In the genomic region with DNA sequence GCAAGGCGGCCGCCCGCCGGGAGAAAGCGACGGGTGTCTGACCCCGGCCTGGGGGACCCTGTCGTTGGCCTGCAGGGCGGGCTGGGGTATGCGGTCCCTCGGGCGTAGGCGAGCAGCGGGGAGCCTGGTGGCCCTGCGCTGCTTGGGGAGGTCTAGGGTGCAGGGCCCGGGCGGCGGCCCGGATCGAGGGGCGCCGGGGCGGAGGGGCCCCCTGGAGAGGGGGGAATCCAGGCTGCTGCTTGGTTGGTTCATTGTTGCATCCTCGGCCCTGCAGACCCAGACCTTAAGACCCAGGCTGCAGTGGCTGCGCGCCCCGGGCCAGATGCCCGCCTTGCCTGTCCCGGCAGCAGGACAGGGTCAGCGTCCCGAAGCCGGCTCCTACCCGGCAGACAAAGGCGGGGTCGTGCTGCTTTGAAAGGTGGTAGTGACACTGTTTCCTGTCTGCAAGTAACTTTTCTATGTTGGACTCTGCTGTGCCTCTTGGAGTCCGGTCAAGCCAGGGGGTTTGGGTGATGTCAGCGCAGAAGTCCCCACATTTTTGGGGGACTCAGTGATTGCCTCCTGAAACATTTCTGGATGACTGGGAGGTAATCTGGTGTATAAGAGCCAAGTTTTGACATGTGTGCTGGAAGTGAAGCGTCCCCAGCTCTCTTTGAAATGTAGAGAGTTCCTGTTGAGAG, we compare ENCODE assay signal across 8 mouse cellular contexts.
DNase-seq lines count a peak whose midpoint lies in the region; ATAC-seq lines count a peak whose summit lies in the region.

No protein-coding gene starts in this region.

- peak overlapping the region; percentile 80 for H3K27ac ChIP-seq in forebrain, embryonic 13.5 days
- peak overlapping the region; percentile 71 for H3K27ac ChIP-seq in hindbrain, embryonic 16.5 days (ENCODE audit: low read depth, low read length)
- H3K27ac ChIP-seq in liver, embryonic 15.5 days (replicated peaks) = peak overlapping the region; percentile 29
- peak overlapping the region; percentile 77 for H3K27ac ChIP-seq in neural tube, embryonic 14.5 days (ENCODE audit: low read depth, low read length)

- no peaks in the 10 kb centered on the region for H3K27me3 ChIP-seq in forebrain, embryonic 13.5 days
- 0 out of 2 replicates have a peak, but pooled peaks cover 2% of the 10 kb centered on the region for H3K27me3 ChIP-seq in hindbrain, embryonic 16.5 days (replicated peaks; ENCODE audit: control insufficient read depth, insufficient read depth, low read length)
- peaks cover 7% of the 10 kb centered on the region for H3K27me3 ChIP-seq in liver, embryonic 15.5 days
- peaks cover 3% of the 10 kb centered on the region; the same call in 1 of the 2 replicates for H3K27me3 ChIP-seq in neural tube, embryonic 14.5 days (ENCODE audit: control insufficient read depth, insufficient read depth, low read length)

- H3K9me3 ChIP-seq in forebrain, embryonic 13.5 days (replicated peaks) = no peaks in the 10 kb centered on the region
- no peaks in the 10 kb centered on the region for H3K9me3 ChIP-seq in hindbrain, embryonic 16.5 days (ENCODE audit: control insufficient read depth, low read length)
- H3K9me3 ChIP-seq in liver, embryonic 15.5 days (replicated peaks) = no peaks in the 10 kb centered on the region
- H3K9me3 ChIP-seq in neural tube, embryonic 14.5 days (ENCODE audit: control insufficient read depth, low read length) = no peaks in the 10 kb centered on the region

- H3K4me2 ChIP-seq in forebrain, embryonic 13.5 days = peak overlapping the region; percentile 69
- peak overlapping the region; percentile 76 for H3K4me2 ChIP-seq in hindbrain, embryonic 16.5 days (ENCODE audit: low read length)
- H3K4me2 ChIP-seq in liver, embryonic 15.5 days = peak overlapping the region; percentile 98
- peak overlapping the region; percentile 72 for H3K4me2 ChIP-seq in neural tube, embryonic 14.5 days (ENCODE audit: low read depth, low read length)

- ATAC-seq in forebrain, embryonic 13.5 days = no peak
- ATAC-seq in hindbrain, embryonic 16.5 days = no peak; the same call in 1 of the 2 replicates
- ATAC-seq in liver, embryonic 15.5 days (ENCODE audit: insufficient read depth) = peak; percentile 51
- peak; percentile 77 for ATAC-seq in neural tube, embryonic 14.5 days (ENCODE audit: low read depth)

- H3K4me1 ChIP-seq in forebrain, embryonic 13.5 days = peaks cover 34% of the 10 kb centered on the region
- peaks cover 26% of the 10 kb centered on the region for H3K4me1 ChIP-seq in hindbrain, embryonic 16.5 days (ENCODE audit: control insufficient read depth, insufficient read depth, low read depth, low read length)
- peaks cover 48% of the 10 kb centered on the region for H3K4me1 ChIP-seq in liver, embryonic 15.5 days (replicated peaks)
- peaks cover 17% of the 10 kb centered on the region; the same call in 1 of the 2 replicates for H3K4me1 ChIP-seq in neural tube, embryonic 14.5 days (ENCODE audit: control insufficient read depth, insufficient read depth, low read length)

- peak; percentile 66 for DNase-seq in cerebellum, adult 11-12 months
- no peak for DNase-seq in cerebellum, adult 9-10 months
- peak; percentile 48 for DNase-seq in adrenal gland, postnatal 14 days
- peak; percentile 71 to 74 for DNase-seq in thymus, postnatal 36 days

- peak overlapping the region; percentile 98 for H3K9ac ChIP-seq in forebrain, embryonic 13.5 days
- peak overlapping the region; percentile 94 for H3K9ac ChIP-seq in hindbrain, embryonic 16.5 days (ENCODE audit: low read depth, low read length)
- peak overlapping the region; percentile 72 for H3K9ac ChIP-seq in liver, embryonic 15.5 days
- peak overlapping the region; percentile 94 for H3K9ac ChIP-seq in neural tube, embryonic 14.5 days (replicated peaks; ENCODE audit: low read depth, low read length)

- WGBS in forebrain, embryonic 13.5 days = under 1% methylated on average over 35 of the region's 38 CpGs
- WGBS in hindbrain, embryonic 16.5 days = 2% methylated on average over 32 of the region's 38 CpGs
- WGBS in liver, embryonic 15.5 days (ENCODE audit: insufficient replicate concordance) = under 1% methylated on average over 38 of the region's 38 CpGs
- 1% methylated on average over 36 of the region's 38 CpGs for WGBS in neural tube, embryonic 14.5 days

- H3K4me3 ChIP-seq in forebrain, embryonic 13.5 days = peak overlapping the region; percentile 98
- peak overlapping the region; percentile 83 for H3K4me3 ChIP-seq in hindbrain, embryonic 16.5 days (ENCODE audit: low read length)
- peak overlapping the region; percentile 70 for H3K4me3 ChIP-seq in liver, embryonic 15.5 days (replicated peaks)
- peak overlapping the region; percentile 96 for H3K4me3 ChIP-seq in neural tube, embryonic 14.5 days (ENCODE audit: low read depth, low read length)

- H3K36me3 ChIP-seq in forebrain, embryonic 13.5 days (ENCODE audit: poor library complexity, severe bottlenecking) = no peaks in the 10 kb centered on the region
- H3K36me3 ChIP-seq in hindbrain, embryonic 16.5 days (ENCODE audit: control insufficient read depth, insufficient read depth, low read length) = no peaks in the 10 kb centered on the region
- H3K36me3 ChIP-seq in liver, embryonic 15.5 days (replicated peaks) = no peaks in the 10 kb centered on the region
- no peaks in the 10 kb centered on the region for H3K36me3 ChIP-seq in neural tube, embryonic 14.5 days (ENCODE audit: control insufficient read depth, insufficient read depth, low read length)

Comparison
In these comparisons a context has a peak if more than half of its experiments do, and no peak if none do; other contexts are left out.
1. ATAC-seq: peak in liver, embryonic 15.5 days (single experiment) and neural tube, embryonic 14.5 days (single experiment); none in forebrain, embryonic 13.5 days (single experiment) and hindbrain, embryonic 16.5 days (single experiment).
2. H3K27ac ChIP-seq: peak in every context shown above with its lines; median percentile 80 in forebrain, embryonic 13.5 days; 77 in neural tube, embryonic 14.5 days; 71 in hindbrain, embryonic 16.5 days; 29 in liver, embryonic 15.5 days.
3. Peak in every context shown above with its lines, with median percentiles within 50 percentile points of each other: H3K4me2 ChIP-seq, H3K4me3 ChIP-seq and H3K9ac ChIP-seq.